Mouse (Mus musculus): ENCODE results near the gene Ccdc88c. TPM values are rescaled to one million over a fixed set of nuclear protein-coding genes. Genes with fewer than 3 reads are reported as not detected.

Gene Ccdc88c
- polyA plus RNA-seq, 1 experiment, result 6.1 TPM

- H3ac ChIP-seq (ENCODE audit: control insufficient read depth, insufficient read length, low read depth), result no peak overlapping the region
- no peak overlapping the region for H3K4me3 ChIP-seq (ENCODE audit: insufficient read depth, poor library complexity, severe bottlenecking)
- TF ChIP-seq USF1 (IDR thresholded peaks at IDR 0.05; ENCODE audit: low read depth) (no peak), CTCF (IDR thresholded peaks at IDR 0.05; ENCODE audit: control insufficient read depth, insufficient read depth, insufficient read length) (no peak), CEBPB (IDR thresholded peaks at IDR 0.05; ENCODE audit: low read depth) (no peak), MYOD1 (IDR thresholded peaks at IDR 0.05; ENCODE audit: control insufficient read depth, insufficient read length, low read depth) (no peak), MYOG (IDR thresholded peaks at IDR 0.05; ENCODE audit: control insufficient read depth, extremely low read depth, insufficient read length) (no peak), MAX (IDR thresholded peaks at IDR 0.05) (no peak), FOSL1 (IDR thresholded peaks at IDR 0.05; ENCODE audit: insufficient read depth, low read length, poor library complexity, severe bottlenecking) (no peak)
- H3K79me3 ChIP-seq (ENCODE audit: low read depth), result no peaks in the 10 kb centered on the region
- H3K36me3 ChIP-seq (ENCODE audit: control insufficient read depth, insufficient read depth), result peaks cover 20% of the 10 kb centered on the region
- H3K27me3 ChIP-seq (ENCODE audit: control insufficient read depth, insufficient read depth, insufficient read length), result no peaks in the 10 kb centered on the region
- H3K79me2 ChIP-seq (ENCODE audit: control insufficient read depth, insufficient read depth), result no peaks in the 10 kb centered on the region
These were observed 85.7 kb downstream of the Ccdc88c start for GRCm38 (mm10) chr12:100943146-100943545.

GRCm38 (mm10) chr12:100941361-100941760 lies 87.5 kb downstream of the Ccdc88c start:
- Histone ChIP-seq H3K79me2 (ENCODE audit: control insufficient read depth, insufficient read depth) (no peaks in the 10 kb centered on the region), H3K36me3 (ENCODE audit: control insufficient read depth, insufficient read depth) (peaks cover 9% of the 10 kb centered on the region), H3ac (ENCODE audit: control insufficient read depth, insufficient read length, low read depth) (no peak overlapping the region), H3K4me3 (ENCODE audit: insufficient read depth, poor library complexity, severe bottlenecking) (no peak overlapping the region), H3K79me3 (ENCODE audit: low read depth) (no peaks in the 10 kb centered on the region), H3K27me3 (ENCODE audit: control insufficient read depth, insufficient read depth, insufficient read length) (no peaks in the 10 kb centered on the region)
- TF ChIP-seq MAX (IDR thresholded peaks at IDR 0.05) (no peak), MYOD1 (IDR thresholded peaks at IDR 0.05; ENCODE audit: control insufficient read depth, insufficient read length, low read depth) (no peak), USF1 (IDR thresholded peaks at IDR 0.05; ENCODE audit: low read depth) (no peak), CTCF (IDR thresholded peaks at IDR 0.05; ENCODE audit: control insufficient read depth, insufficient read depth, insufficient read length) (no peak), FOSL1 (IDR thresholded peaks at IDR 0.05; ENCODE audit: insufficient read depth, low read length, poor library complexity, severe bottlenecking) (no peak), CEBPB (IDR thresholded peaks at IDR 0.05; ENCODE audit: low read depth) (no peak), MYOG (IDR thresholded peaks at IDR 0.05; ENCODE audit: control insufficient read depth, extremely low read depth, insufficient read length) (no peak)

GRCm38 (mm10) chr12:100937441-100938360 lies 91.2 kb downstream of the Ccdc88c start:
- TF ChIP-seq CEBPB (IDR thresholded peaks at IDR 0.05; ENCODE audit: low read depth), result no peak
- peaks cover 6% of the 10 kb centered on the region for H3K36me3 ChIP-seq (ENCODE audit: control insufficient read depth, insufficient read depth)
- H3K27me3 ChIP-seq (ENCODE audit: control insufficient read depth, insufficient read depth, insufficient read length), result no peaks in the 10 kb centered on the region
- H3K79me2 ChIP-seq (ENCODE audit: control insufficient read depth, insufficient read depth), result no peaks in the 10 kb centered on the region
- H3K79me3 ChIP-seq (ENCODE audit: low read depth), result no peaks in the 10 kb centered on the region
- H3K4me3 ChIP-seq (ENCODE audit: insufficient read depth, poor library complexity, severe bottlenecking), result no peak overlapping the region
- H3ac ChIP-seq (ENCODE audit: control insufficient read depth, insufficient read length, low read depth), result no peak overlapping the region

GRCm38 (mm10) chr12:100936737-100937136 lies 92.1 kb downstream of the Ccdc88c start:
- TF ChIP-seq MAX (IDR thresholded peaks at IDR 0.05) (no peak), USF1 (IDR thresholded peaks at IDR 0.05; ENCODE audit: low read depth) (no peak), MYOG (IDR thresholded peaks at IDR 0.05; ENCODE audit: control insufficient read depth, extremely low read depth, insufficient read length) (no peak), CEBPB (IDR thresholded peaks at IDR 0.05; ENCODE audit: low read depth) (no peak), MYOD1 (IDR thresholded peaks at IDR 0.05; ENCODE audit: control insufficient read depth, insufficient read length, low read depth) (no peak)
- H3K79me2 ChIP-seq (ENCODE audit: control insufficient read depth, insufficient read depth), result no peaks in the 10 kb centered on the region
- no peaks in the 10 kb centered on the region for H3K79me3 ChIP-seq (ENCODE audit: low read depth)
- no peak overlapping the region for H3K4me3 ChIP-seq (ENCODE audit: insufficient read depth, poor library complexity, severe bottlenecking)
- no peaks in the 10 kb centered on the region for H3K27me3 ChIP-seq (ENCODE audit: control insufficient read depth, insufficient read depth, insufficient read length)
- no peak overlapping the region for H3ac ChIP-seq (ENCODE audit: control insufficient read depth, insufficient read length, low read depth)
- H3K36me3 ChIP-seq (ENCODE audit: control insufficient read depth, insufficient read depth), result peaks cover 6% of the 10 kb centered on the region

GRCm38 (mm10) chr12:100936116-100936515 lies 92.7 kb downstream of the Ccdc88c start:
- Histone ChIP-seq H3K79me3 (ENCODE audit: low read depth) (no peaks in the 10 kb centered on the region), H3K27me3 (ENCODE audit: control insufficient read depth, insufficient read depth, insufficient read length) (no peaks in the 10 kb centered on the region), H3K79me2 (ENCODE audit: control insufficient read depth, insufficient read depth) (no peaks in the 10 kb centered on the region), H3K36me3 (ENCODE audit: control insufficient read depth, insufficient read depth) (peaks cover 6% of the 10 kb centered on the region), H3K4me3 (ENCODE audit: insufficient read depth, poor library complexity, severe bottlenecking) (no peak overlapping the region), H3ac (ENCODE audit: control insufficient read depth, insufficient read length, low read depth) (no peak overlapping the region)
- TF ChIP-seq USF1 (IDR thresholded peaks at IDR 0.05; ENCODE audit: low read depth), result no peak
- TF ChIP-seq CTCF (IDR thresholded peaks at IDR 0.05; ENCODE audit: control insufficient read depth, insufficient read depth, insufficient read length), result peak; percentile 65

GRCm38 (mm10) chr12:100934796-100935195 lies 94.1 kb downstream of the Ccdc88c start:
- H3K36me3 ChIP-seq (ENCODE audit: control insufficient read depth, insufficient read depth), result no peaks in the 10 kb centered on the region
- no peaks in the 10 kb centered on the region for H3K79me3 ChIP-seq (ENCODE audit: low read depth)
- H3K79me2 ChIP-seq (ENCODE audit: control insufficient read depth, insufficient read depth), result no peaks in the 10 kb centered on the region
- H3K27me3 ChIP-seq (ENCODE audit: control insufficient read depth, insufficient read depth, insufficient read length), result no peaks in the 10 kb centered on the region
- no peak overlapping the region for H3K4me3 ChIP-seq (ENCODE audit: insufficient read depth, poor library complexity, severe bottlenecking)
- H3ac ChIP-seq (ENCODE audit: control insufficient read depth, insufficient read length, low read depth), result no peak overlapping the region
- TF ChIP-seq MYOD1 (IDR thresholded peaks at IDR 0.05; ENCODE audit: control insufficient read depth, insufficient read length, low read depth) (no peak), CTCF (IDR thresholded peaks at IDR 0.05; ENCODE audit: control insufficient read depth, insufficient read depth, insufficient read length) (no peak), CEBPB (IDR thresholded peaks at IDR 0.05; ENCODE audit: low read depth) (no peak), USF1 (IDR thresholded peaks at IDR 0.05; ENCODE audit: low read depth) (no peak), MAX (IDR thresholded peaks at IDR 0.05) (no peak)

All from C2C12 (cell line).